9 mouse cellular contexts compared by ENCODE assay signal in the genomic region with DNA sequence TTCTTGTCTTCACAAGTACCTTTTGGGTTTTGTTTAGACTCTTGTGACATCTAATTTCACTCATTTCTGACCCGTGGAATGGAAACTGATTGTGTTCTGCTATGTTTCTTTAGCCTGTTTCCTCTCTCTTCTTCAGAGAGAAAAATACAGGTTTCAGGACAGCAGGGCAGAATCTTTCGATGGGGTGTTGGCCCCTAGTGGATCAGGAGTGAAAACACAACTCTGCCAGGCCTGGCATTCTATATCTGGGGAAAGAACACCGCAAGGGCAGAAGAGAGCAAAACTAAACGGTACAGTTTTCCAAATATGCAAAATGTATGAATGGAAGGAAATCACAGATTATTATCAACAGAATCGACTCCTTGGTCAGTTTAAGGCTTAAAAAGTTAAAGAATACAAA. TPM values are rescaled to one million over a fixed set of nuclear protein-coding genes. Genes with fewer than 3 reads are reported as not detected.
DNase-seq lines count a peak whose midpoint lies in the region; ATAC-seq lines count a peak whose summit lies in the region.
"Had no signal": no experiment of that assay in that cellular context is flagged by ENCODE, and none has a peak within 500 bp of the region (broad histone marks: within the 10 kb centered on the region; RNA-seq: fewer than 3 reads in every experiment).

No protein-coding gene starts in this region.

- ATAC-seq in kidney, embryonic 15.5 days (replicated peaks; ENCODE audit: low FRiP score): no peak

- no peaks in the 10 kb centered on the region for H3K9me3 ChIP-seq in kidney, embryonic 15.5 days (replicated peaks)

- H3K9ac ChIP-seq in kidney, embryonic 15.5 days: no peak overlapping the region

- no peak overlapping the region for H3K4me3 ChIP-seq in kidney, embryonic 15.5 days (replicated peaks)

- H3K4me1 ChIP-seq in kidney, embryonic 15.5 days: no peaks in the 10 kb centered on the region

- 29% methylated on average over 5 of the region's 5 CpGs for WGBS in kidney, embryonic 15.5 days

- H3K36me3 ChIP-seq in kidney, embryonic 15.5 days: no peaks in the 10 kb centered on the region

- no peak overlapping the region for H3K4me2 ChIP-seq in kidney, embryonic 15.5 days

- intact Hi-C loops in left cerebral cortex, postnatal 4 days (cut with DNase I): loop anchor here (10.0 kb wide), 1 partner anchor 183 kb away; no protein-coding TSS in a partner anchor

- H3K27me3 ChIP-seq in kidney, embryonic 15.5 days: no peaks in the 10 kb centered on the region

- peak; percentile 49 for DNase-seq in adrenal gland, postnatal 14 days
- DNase-seq in adrenal gland, adult 18-20 months (ENCODE audit: low spot score in 2 of 2): no peak
- peak; percentile 27 for DNase-seq in kidney, postnatal 14 days
- peak; percentile 61 for DNase-seq in NIH3T3 (ENCODE audit: low read depth)
- DNase-seq in left cerebral cortex, postnatal 4 days: peak; percentile 31
- no peak for DNase-seq in gastrocnemius, adult 8-10 months (ENCODE audit: low spot score in 2 of 2)
- no peak for DNase-seq in ovary, adult 18-20 months (ENCODE audit: low spot score)

- H3K27ac ChIP-seq in kidney, embryonic 15.5 days: no peak overlapping the region

RNA-seq across cellular contexts. Expression of a gene that starts 12.8 kb away (rescaled TPM):
- total RNA-seq in adrenal gland, postnatal 14 days (2021): 7.0 and 7.2 TPM in 2 replicates
- total RNA-seq in adrenal gland, adult 18-20 months (2021): 1 to 10 TPM in 1 of 2 experiments, under 1 TPM in 1; 0.93 to 1.2 TPM
- 79.9 and 86.9 TPM in 2 replicates for polyA plus RNA-seq in kidney, embryonic 15.5 days (2015; fragmentation: Nextera tagmentation; extraction: Ambion mirVana)
- total RNA-seq in left cerebral cortex, postnatal 4 days (2021): 1 to 10 TPM; 4.5 to 5.5 TPM
- total RNA-seq in gastrocnemius, adult 8-10 months (2022): not detected

RNA-seq across cellular contexts. Expression of a gene that starts 52.6 kb away (rescaled TPM):
- total RNA-seq in adrenal gland, postnatal 14 days (2021): not detected in 2 replicates
- not detected for total RNA-seq in adrenal gland, adult 18-20 months (2021)
- 0.16 TPM in 1 of 2 replicates, not detected in the other for polyA plus RNA-seq in kidney, embryonic 15.5 days (2015; fragmentation: Nextera tagmentation; extraction: Ambion mirVana)
- total RNA-seq in left cerebral cortex, postnatal 4 days (2021): not detected
- not detected for total RNA-seq in gastrocnemius, adult 8-10 months (2022)
- total RNA-seq: left cerebral cortex, postnatal 36 days had no signal

Comparison
In these comparisons a context has a peak if more than half of its experiments do, and no peak if none do; other contexts are left out.
1. DNase-seq: peak in adrenal gland, postnatal 14 days (single experiment), kidney, postnatal 14 days (single experiment), NIH3T3 (single experiment) and left cerebral cortex, postnatal 4 days (single experiment); none in adrenal gland, adult 18-20 months (0 of 2), gastrocnemius, adult 8-10 months (0 of 2) and ovary, adult 18-20 months (single experiment).